8 mouse cellular contexts compared by ENCODE assay signal in genomic region chrX:136820250-136820649, GRCm38 (mm10). TPM values are rescaled to one million over a fixed set of nuclear protein-coding genes. Genes with fewer than 3 reads are reported as not detected.
DNase-seq lines count a peak whose midpoint lies in the region; ATAC-seq and TF ChIP-seq lines count a peak whose summit lies in the region.

No protein-coding gene starts in this region.

- intact Hi-C loops in left cerebral cortex, adult 2 months (cut with DNase I): loop anchor here (1.0 to 5.0 kb wide), 3 partner anchors 78 to 223 kb away; no protein-coding TSS in a partner anchor

- peak; percentile 87 for TF ChIP-seq CTCF in Patski (IDR thresholded peaks at IDR 0.05)
- peak; percentile 82 for TF ChIP-seq CTCF in left cerebral cortex, adult 2 months (IDR thresholded peaks at IDR 0.05)

- H3K4me3 ChIP-seq in forebrain, embryonic 15.5 days: no peak overlapping the region
- no peak overlapping the region for H3K4me3 ChIP-seq in hindbrain, embryonic 14.5 days (replicated peaks; ENCODE audit: low read length)
- no peak overlapping the region for H3K4me3 ChIP-seq in left cerebral cortex, adult 2 months
- no peak overlapping the region for H3K4me3 ChIP-seq in midbrain, embryonic 10.5 days

- CTCF ChIA-PET in Patski (lab: Charles Lee): interaction anchor here (0.7 to 1.6 kb wide), 10 partner anchors 9 to 195 kb away, joined by 3 to 8 read pairs (median 4); no protein-coding TSS in a partner anchor

- no peak overlapping the region for H3K4me2 ChIP-seq in forebrain, embryonic 15.5 days (replicated peaks)
- no peak overlapping the region for H3K4me2 ChIP-seq in hindbrain, embryonic 14.5 days (replicated peaks)

- WGBS in forebrain, embryonic 15.5 days: 19% methylated on average over 1 of the region's 1 CpGs
- WGBS in hindbrain, embryonic 14.5 days: 8% methylated on average over 1 of the region's 1 CpGs
- 30% methylated on average over 1 of the region's 1 CpGs for WGBS in midbrain, embryonic 10.5 days

- in situ Hi-C loops in Patski (cut with MboI; ENCODE audit: low pct_unique_long_range_greater_than_20kb): loop anchor here (5.0 kb wide), 2 partner anchors 73 to 193 kb away; no protein-coding TSS in a partner anchor

- peak; percentile 65 for ATAC-seq in Patski
- ATAC-seq in cerebellum, adult (ENCODE audit: insufficient number of reproducible peaks, low FRiP score, low TSS enrichment): peak; percentile 82
- peak; percentile 93 for ATAC-seq in forebrain, embryonic 15.5 days (replicated peaks)
- peak; percentile 88 for ATAC-seq in hindbrain, embryonic 14.5 days (ENCODE audit: low FRiP score)
- ATAC-seq in erythroblast, adult 5-6 weeks (replicated peaks; ENCODE audit: low FRiP score, poor library complexity, severe bottlenecking): no peak

- no peak overlapping the region for H3K9ac ChIP-seq in forebrain, embryonic 15.5 days (replicated peaks)
- H3K9ac ChIP-seq in hindbrain, embryonic 14.5 days: no peak overlapping the region

- H3K36me3 ChIP-seq in forebrain, embryonic 15.5 days: no peaks in the 10 kb centered on the region
- H3K36me3 ChIP-seq in hindbrain, embryonic 14.5 days (replicated peaks; ENCODE audit: control insufficient read depth, insufficient read depth): no peaks in the 10 kb centered on the region
- no peaks in the 10 kb centered on the region for H3K36me3 ChIP-seq in midbrain, embryonic 10.5 days

- peak; percentile 15 for DNase-seq in Patski (ENCODE audit: low read depth, low spot score)
- peak; percentile 85 for DNase-seq in hindbrain, embryonic 14.5 days (ENCODE audit: low spot score)
- DNase-seq in left cerebral cortex, adult 2 months (ENCODE audit: extremely low spot score in 1 of 2, low spot score in 2 of 2): peak; percentile 66 to 76
- peak; percentile 68 for DNase-seq in midbrain, embryonic 10.5 days (ENCODE audit: low spot score)
- peak; percentile 38 to 63 for DNase-seq in right cerebral cortex, postnatal 36 days (ENCODE audit: low spot score in 2 of 2)

- POLR2A ChIA-PET in Patski (lab: Charles Lee): interaction anchor here (0.9 kb wide), 1 partner anchor 21 kb away, joined by 3 read pairs; no protein-coding TSS in a partner anchor

- H3K27me3 ChIP-seq in Patski: peaks cover 7% of the 10 kb centered on the region
- H3K27me3 ChIP-seq in forebrain, embryonic 15.5 days: no peaks in the 10 kb centered on the region
- no peaks in the 10 kb centered on the region for H3K27me3 ChIP-seq in hindbrain, embryonic 14.5 days (ENCODE audit: control insufficient read depth, insufficient read depth, low read length)
- peaks cover 81% of the 10 kb centered on the region for H3K27me3 ChIP-seq in midbrain, embryonic 10.5 days (ENCODE audit: low read depth, poor library complexity, severe bottlenecking)

- no peaks in the 10 kb centered on the region for H3K9me3 ChIP-seq in forebrain, embryonic 15.5 days
- no peaks in the 10 kb centered on the region for H3K9me3 ChIP-seq in hindbrain, embryonic 14.5 days (ENCODE audit: control insufficient read depth, low read length)
- no peaks in the 10 kb centered on the region for H3K9me3 ChIP-seq in midbrain, embryonic 10.5 days (replicated peaks)

- H3K27ac ChIP-seq in forebrain, embryonic 15.5 days (replicated peaks): 0 out of 2 replicates have a peak overlapping the region, but pooled peaks have one; percentile 23
- 0 out of 2 replicates have a peak overlapping the region, but pooled peaks have one; percentile 15 for H3K27ac ChIP-seq in hindbrain, embryonic 14.5 days
- H3K27ac ChIP-seq in left cerebral cortex, adult 2 months: no peak overlapping the region
- H3K27ac ChIP-seq in midbrain, embryonic 10.5 days (replicated peaks): peak overlapping the region; percentile 57

- H3K4me1 ChIP-seq in forebrain, embryonic 15.5 days: no peaks in the 10 kb centered on the region
- no peaks in the 10 kb centered on the region for H3K4me1 ChIP-seq in hindbrain, embryonic 14.5 days (replicated peaks; ENCODE audit: control insufficient read depth, insufficient read depth, low read length)
- H3K4me1 ChIP-seq in midbrain, embryonic 10.5 days: peaks cover 5% of the 10 kb centered on the region; the same call in 1 of the 2 replicates

RNA-seq across cellular contexts. Expression of gene Plp1, which starts 2.2 kb away (rescaled TPM):
- polyA plus RNA-seq in Patski (2021): 4.3 TPM
- polyA plus RNA-seq in forebrain, embryonic 15.5 days (2015; fragmentation: Nextera tagmentation; extraction: Ambion mirVana): 10.3 and 12.6 TPM in 2 replicates
- 11.9 and 12.3 TPM in 2 replicates for polyA plus RNA-seq in hindbrain, embryonic 14.5 days (2014; fragmentation: Nextera tagmentation; extraction: Ambion mirVana)
- total RNA-seq in left cerebral cortex, adult 2 months (2021): 100 to 1,000 TPM; 435 to 470 TPM
- 19.4 and 19.5 TPM in 2 replicates for polyA plus RNA-seq in midbrain, embryonic 10.5 days (2016; fragmentation: Nextera tagmentation; extraction: Ambion mirVana)
- total RNA-seq in erythroblast, adult 5-6 weeks (2015; ENCODE audit: low replicate concordance): 0.42 TPM in 1 of 2 replicates, not detected in the other
- 0.28 TPM in 1 of 2 replicates, not detected in the other for total RNA-seq in erythroblast, adult 5-6 weeks (2017; ENCODE audit: low replicate concordance)

RNA-seq across cellular contexts. Expression of gene Glra4, which starts 40.3 kb away (rescaled TPM):
- polyA plus RNA-seq in Patski (2021): 0.04 TPM
- 0.17 TPM in 1 of 2 replicates, not detected in the other for polyA plus RNA-seq in forebrain, embryonic 15.5 days (2015; fragmentation: Nextera tagmentation; extraction: Ambion mirVana)
- 0.11 TPM in 1 of 2 replicates, not detected in the other for polyA plus RNA-seq in hindbrain, embryonic 14.5 days (2014; fragmentation: Nextera tagmentation; extraction: Ambion mirVana)
- under 1 TPM in 1 of 2 experiments, not detected in 1; 0.89 TPM for total RNA-seq in left cerebral cortex, adult 2 months (2021)
- polyA plus RNA-seq in midbrain, embryonic 10.5 days (2016; fragmentation: Nextera tagmentation; extraction: Ambion mirVana): 0.11 and 0.14 TPM in 2 replicates
- not detected in 2 replicates for total RNA-seq in erythroblast, adult 5-6 weeks (2015; ENCODE audit: low replicate concordance)
- total RNA-seq in erythroblast, adult 5-6 weeks (2017; ENCODE audit: low replicate concordance): not detected in 2 replicates

RNA-seq across cellular contexts. Expression of gene Rab9b, which starts 48.3 kb away (rescaled TPM):
- polyA plus RNA-seq in Patski (2021): 0.08 TPM
- polyA plus RNA-seq in forebrain, embryonic 15.5 days (2015; fragmentation: Nextera tagmentation; extraction: Ambion mirVana): 10.8 and 12.3 TPM in 2 replicates
- 23.8 and 25.8 TPM in 2 replicates for polyA plus RNA-seq in hindbrain, embryonic 14.5 days (2014; fragmentation: Nextera tagmentation; extraction: Ambion mirVana)
- 10 to 100 TPM; 13.8 to 16.0 TPM for total RNA-seq in left cerebral cortex, adult 2 months (2021)
- 1.6 and 3.1 TPM in 2 replicates for polyA plus RNA-seq in midbrain, embryonic 10.5 days (2016; fragmentation: Nextera tagmentation; extraction: Ambion mirVana)
- total RNA-seq in erythroblast, adult 5-6 weeks (2015; ENCODE audit: low replicate concordance): not detected in 2 replicates
- total RNA-seq in erythroblast, adult 5-6 weeks (2017; ENCODE audit: low replicate concordance): not detected in 2 replicates

Comparison
In these comparisons a context has a peak if more than half of its experiments do, and no peak if none do; other contexts are left out.
1. DNase-seq: peak in every context shown above with its lines; median percentile 85 in hindbrain, embryonic 14.5 days; 71 in left cerebral cortex, adult 2 months; 68 in midbrain, embryonic 10.5 days; 50 in right cerebral cortex, postnatal 36 days; 15 in Patski.